Mouse (Mus musculus): ENCODE results near the gene Yeats2. TPM values are rescaled to one million over a fixed set of nuclear protein-coding genes. Genes with fewer than 3 reads are reported as not detected.
"Not testable (repeated sequence)": the region's sequence is repeated elsewhere in the genome, so short reads cannot be mapped to it uniquely, and the experiment has no call there.

The Yeats2 gene
- 10 to 100 TPM; 34.1 to 36.2 TPM for total RNA-seq (2021)
- long read RNA-seq, full-length matches to known transcripts, result 9 of 24 reads
- long read RNA-seq, partial matches to known transcripts, result 6 of 24 reads
- long read RNA-seq, other reads (novel, unspliced or antisense), result 9 of 24 reads

GRCm38 (mm10) chr16:20140772-20141531 lies at the start of gene Yeats2:
Yeats2 (plus strand) TSS chr16:20141063.
- peak; percentile 74 to 87 for DNase-seq (ENCODE audit: low spot score in 2 of 2)

DNA sequence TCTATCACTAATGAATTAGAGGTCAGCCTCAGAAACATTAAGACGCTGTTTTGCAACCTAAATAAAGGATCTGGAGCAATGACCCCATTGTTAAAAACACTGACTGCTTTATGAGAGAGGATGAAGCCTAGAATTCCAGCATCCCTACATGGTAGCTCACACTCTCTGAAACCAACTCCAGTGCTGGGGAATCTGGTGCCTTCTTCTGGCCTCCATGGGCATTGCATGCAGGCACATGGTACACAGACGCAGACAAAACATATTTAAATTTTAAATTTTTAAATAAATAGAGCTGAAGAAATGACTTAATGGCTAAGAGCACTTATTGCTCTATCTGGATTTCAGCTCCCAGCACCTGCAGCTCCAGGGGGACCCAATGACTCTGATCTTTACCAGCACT lies 44.9 kb upstream of the Yeats2 start:
- no peak for DNase-seq (ENCODE audit: low spot score in 2 of 2)

- DNase-seq (ENCODE audit: low spot score in 2 of 2), result peak; percentile 95 to 97
Measured at GRCm38 (mm10) chr16:20097069-20097710, 43.7 kb upstream of the Yeats2 start, which contains the start of gene Klhl24. Klhl24 (plus strand) TSS chr16:20097542.

- peak; percentile 87 to 91 for DNase-seq (ENCODE audit: low spot score in 2 of 2)
Measured at GRCm38 (mm10) chr16:20097711-20098374, 43.0 kb upstream of the Yeats2 start.

- DNase-seq (ENCODE audit: low spot score in 2 of 2), result no peak
Measured at GRCm38 (mm10) chr16:20098375-20098727, 42.5 kb upstream of the Yeats2 start.

- no peak for DNase-seq (ENCODE audit: low spot score in 2 of 2)
Measured at GRCm38 (mm10) chr16:20098866-20099629, 41.8 kb upstream of the Yeats2 start.

DNA sequence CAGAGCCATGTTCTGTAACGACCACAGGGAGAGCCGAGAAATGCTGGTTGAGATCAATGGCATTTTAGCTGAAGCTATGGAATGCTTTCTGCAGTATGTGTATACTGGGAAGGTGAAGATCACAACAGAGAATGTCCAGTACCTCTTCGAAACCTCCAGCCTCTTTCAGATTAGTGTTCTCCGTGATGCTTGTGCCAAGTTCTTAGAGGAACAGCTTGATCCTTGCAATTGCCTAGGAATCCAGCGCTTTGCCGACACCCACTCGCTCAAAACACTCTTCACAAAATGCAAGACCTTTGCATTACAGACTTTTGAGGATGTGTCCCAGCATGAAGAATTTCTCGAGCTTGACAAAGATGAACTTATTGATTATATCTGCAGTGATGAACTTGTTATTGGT lies 33.9 kb upstream of the Yeats2 start:
- DNase-seq (ENCODE audit: low spot score in 2 of 2), result peak; percentile 14 to 38

DNA sequence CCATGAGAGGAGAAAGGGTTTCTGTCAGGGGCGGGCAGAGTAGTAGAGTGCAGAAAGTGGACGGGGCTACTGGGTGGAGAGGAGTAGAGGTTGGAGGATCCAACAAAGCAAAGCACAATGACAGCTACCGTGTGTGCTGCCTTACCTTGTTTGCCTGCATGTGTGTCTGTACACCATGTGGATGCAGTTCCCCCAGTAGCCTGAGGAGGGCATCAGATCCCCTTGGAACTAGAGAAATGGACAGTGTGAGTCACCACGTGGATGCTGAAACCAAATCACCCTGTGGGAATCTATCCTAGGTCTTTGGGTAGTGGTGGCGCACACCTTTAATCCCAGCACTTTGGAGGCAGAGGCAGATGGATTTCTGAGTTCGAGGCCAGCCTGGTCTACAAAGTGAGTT lies 31.9 kb upstream of the Yeats2 start:
- no peak for DNase-seq (ENCODE audit: low spot score in 2 of 2)

GRCm38 (mm10) chr16:20112649-20113048 lies 28.2 kb upstream of the Yeats2 start:
- DNase-seq (ENCODE audit: low spot score in 2 of 2), result no peak

- no peak for DNase-seq (ENCODE audit: low spot score in 2 of 2)
Measured at GRCm38 (mm10) chr16:20116069-20116468, 24.8 kb upstream of the Yeats2 start.

DNA sequence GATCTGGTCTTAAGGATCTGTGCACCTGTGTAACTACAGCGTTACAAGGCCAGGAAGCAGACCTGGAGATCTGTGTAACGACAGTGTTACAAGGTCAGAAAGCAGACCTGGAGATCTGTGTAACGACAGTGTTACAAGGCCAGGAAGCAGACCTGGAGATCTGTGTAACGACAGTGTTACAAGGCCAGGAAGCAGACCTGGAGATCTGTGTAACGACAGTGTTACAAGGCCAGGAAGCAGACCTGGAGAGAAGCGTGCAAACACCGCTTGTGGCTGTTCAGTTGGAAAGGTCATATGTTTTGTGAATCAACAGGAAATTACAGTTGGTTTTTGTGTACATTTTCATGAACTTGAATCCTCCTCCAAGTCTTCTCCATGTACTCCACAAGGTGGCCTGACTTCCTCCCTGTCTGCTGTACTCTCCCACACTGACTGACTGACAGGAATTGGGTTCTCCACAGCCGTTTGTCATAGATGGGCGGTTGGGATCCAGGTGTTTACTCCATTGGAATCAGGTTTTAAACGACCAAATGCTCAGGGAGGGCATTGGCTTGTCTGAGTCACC lies 14.5 kb upstream of the Yeats2 start:
- DNase-seq (ENCODE audit: low spot score in 2 of 2), result not testable (repeated sequence)

DNA sequence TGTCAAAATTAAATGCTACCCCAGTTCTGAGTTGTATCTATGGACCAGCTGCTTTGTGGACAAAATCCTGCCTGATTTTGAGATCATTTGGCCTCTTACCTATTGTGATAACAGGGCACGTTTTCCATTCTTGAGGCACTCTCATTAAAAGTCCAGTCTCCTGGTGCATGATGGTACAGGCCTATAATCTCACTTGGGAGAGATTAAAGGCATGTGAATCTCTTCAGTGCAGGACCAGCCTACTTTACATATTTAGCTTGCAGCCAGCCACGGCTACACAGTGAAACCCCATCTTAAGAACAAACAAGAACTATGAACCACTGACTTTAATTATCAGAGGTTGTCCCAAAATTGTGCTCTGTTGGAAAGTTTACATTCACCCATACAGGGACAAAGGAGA lies 10.5 kb upstream of the Yeats2 start:
- DNase-seq (ENCODE audit: low spot score in 2 of 2), result no peak

- DNase-seq (ENCODE audit: low spot score in 2 of 2), result no peak
Measured at GRCm38 (mm10) chr16:20144568-20144967, 3.7 kb downstream of the Yeats2 start.

- no peak for DNase-seq (ENCODE audit: low spot score in 2 of 2)
Measured at GRCm38 (mm10) chr16:20151991-20152390, 11.1 kb downstream of the Yeats2 start.

DNA sequence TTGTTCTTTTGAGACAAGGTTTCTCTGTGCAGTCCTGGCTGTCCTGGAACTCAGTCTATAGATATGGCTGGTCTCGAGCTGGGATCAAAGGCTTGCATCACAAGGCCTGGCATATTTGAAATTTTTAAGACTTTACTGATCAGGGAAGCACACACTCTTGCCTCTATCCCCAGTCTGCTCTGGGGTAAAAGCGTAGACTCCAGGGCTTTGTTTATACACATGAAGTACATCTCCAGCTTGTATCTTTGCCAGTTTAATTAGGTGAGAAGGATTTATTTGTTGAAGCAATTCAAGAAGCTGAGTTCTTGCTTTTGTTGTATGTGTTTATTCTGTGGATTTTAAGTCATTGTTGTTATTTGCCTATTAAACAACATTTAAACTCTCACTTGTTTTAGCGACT lies 12.9 kb downstream of the Yeats2 start:
- DNase-seq (ENCODE audit: low spot score in 2 of 2), result no peak

GRCm38 (mm10) chr16:20160130-20160529 lies 19.3 kb downstream of the Yeats2 start:
- DNase-seq (ENCODE audit: low spot score in 2 of 2), result no peak

DNA sequence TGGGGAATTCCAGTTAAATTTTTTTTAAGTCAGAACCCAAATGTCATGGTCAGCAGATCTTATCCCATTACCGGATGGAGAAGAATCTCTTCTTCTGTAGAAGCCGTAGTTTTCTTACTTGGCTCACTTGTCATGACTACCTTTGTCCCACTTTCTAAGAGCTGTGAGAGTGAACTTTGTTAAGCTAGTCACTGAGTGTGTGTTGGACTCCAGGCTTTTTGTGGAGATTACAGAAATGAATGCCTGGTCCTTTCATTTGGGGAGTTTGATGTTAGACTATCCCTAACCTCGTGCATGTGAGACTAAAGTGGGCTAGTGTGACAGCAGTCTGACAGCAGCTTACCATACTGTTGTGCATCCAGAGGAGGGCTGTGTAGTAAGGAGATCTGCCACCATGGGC lies 28.2 kb downstream of the Yeats2 start:
- DNase-seq (ENCODE audit: low spot score in 2 of 2), result no peak

DNA sequence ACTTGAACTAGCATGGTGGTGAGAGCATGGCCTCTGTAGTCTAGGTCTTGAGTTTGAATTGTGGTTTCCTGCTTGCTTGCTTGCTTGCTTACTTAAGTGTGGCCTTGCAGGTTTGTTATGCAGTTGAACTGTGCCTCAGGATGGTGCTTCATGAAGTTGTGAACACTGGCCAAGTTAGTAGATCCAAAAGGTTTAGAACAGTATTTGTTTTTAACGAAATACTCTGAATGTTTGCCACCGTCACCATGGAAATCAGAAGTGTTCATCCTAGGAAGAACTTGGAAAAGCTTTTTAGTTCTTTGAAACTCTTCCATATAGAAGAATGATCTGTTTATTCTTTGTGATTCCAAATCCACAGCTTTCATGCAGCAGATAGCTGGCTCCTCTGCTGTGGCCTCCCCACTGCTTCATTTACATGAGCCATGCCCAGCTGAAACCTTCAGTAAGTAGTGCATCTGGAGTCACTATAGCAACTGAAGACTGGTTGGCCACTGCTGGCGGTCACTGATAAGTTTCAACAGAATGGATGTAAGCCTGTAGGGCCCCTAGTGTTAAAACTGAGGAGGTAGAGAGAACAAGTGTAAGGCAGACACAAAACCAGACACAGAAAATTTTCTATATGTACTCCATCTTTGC lies 28.7 kb downstream of the Yeats2 start:
- DNase-seq (ENCODE audit: low spot score in 2 of 2), result no peak

DNA sequence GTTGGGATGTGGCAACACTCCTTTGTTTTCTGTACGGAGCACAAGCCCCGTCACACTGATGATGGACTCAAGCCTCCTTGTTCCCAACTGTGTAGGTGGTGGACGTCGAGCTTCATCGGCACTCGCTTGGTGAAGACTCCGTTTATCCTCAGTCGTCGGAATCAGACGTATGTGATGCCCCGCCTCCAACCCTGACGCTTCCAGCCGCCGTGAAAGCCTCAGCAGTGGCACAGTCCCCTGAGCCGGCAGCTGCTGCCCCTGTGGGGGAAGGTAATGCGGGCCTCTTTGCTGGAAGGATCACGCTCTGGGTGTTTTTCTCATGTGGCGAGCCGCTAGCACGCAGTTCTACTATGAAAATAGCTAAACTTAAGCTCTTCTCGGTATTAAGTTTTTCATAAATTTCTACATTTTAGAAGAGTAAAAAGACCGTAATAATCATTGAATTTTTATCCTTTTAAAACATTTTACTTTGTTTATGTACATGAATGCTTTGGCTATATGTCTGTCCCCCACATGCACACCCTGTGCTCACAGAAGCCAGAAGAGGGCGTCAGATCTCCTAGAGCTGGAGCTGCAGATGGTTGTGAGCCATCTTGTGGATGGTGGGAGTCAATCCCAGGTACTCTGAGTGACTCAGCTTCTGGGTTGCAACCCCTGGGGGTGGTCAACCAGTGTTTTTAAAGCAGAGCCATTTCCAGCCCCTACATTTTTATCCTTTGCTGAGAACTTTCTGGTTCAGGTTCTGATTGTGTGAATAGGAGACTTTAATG lies 38.7 kb downstream of the Yeats2 start:
- DNase-seq (ENCODE audit: low spot score in 2 of 2), result no peak

DNA sequence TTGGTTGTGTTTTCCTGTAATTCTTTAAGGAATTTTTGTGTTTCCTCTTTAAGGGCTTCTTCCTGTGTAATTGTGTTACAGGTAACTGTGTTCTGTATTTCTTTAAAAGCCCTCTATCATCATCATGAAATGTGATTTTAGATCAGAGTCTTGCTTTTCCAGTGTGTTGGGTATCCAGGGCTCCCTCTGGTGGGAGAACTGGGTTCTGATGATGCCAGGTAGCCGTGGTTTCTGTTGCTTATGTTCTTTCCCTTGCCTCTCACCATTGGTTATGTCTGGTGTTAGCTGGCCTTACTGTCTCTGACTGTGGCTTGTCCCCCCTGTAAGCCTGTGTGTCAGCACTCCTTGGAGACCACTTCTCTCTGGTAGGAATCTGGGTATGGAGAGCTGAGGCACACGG lies 44.5 kb downstream of the Yeats2 start:
- DNase-seq (ENCODE audit: low spot score in 2 of 2), result peak in 1 of 2 experiments; percentile 62

Data from layer of hippocampus, adult 18-20 months (tissue).